Mouse (Mus musculus) midbrain, embryonic 16.5 days (tissue): Measurements from ENCODE around the gene Npas2. TPM values are rescaled to one million over a fixed set of nuclear protein-coding genes. Genes with fewer than 3 reads are reported as not detected.

Source experiments
- ATAC-seq: fragments of 200-750 bp; cut with Nextera tagmentation; 2 replicates; pipeline ENCODE4 v1.8.0; 2017; ENCODE audit warnings: moderate TSS enrichment
- H3K27ac ChIP-seq: fragments of 300-500 bp; sonication (generic); 2 replicates; pipeline ENCODE4 v1.5.1; 2014; ENCODE audit warnings: mild to moderate bottlenecking, low read length, mixed read lengths
- H3K27me3 ChIP-seq: fragments of 300-500 bp; sonication (generic); 2 replicates; pipeline ENCODE4 v1.6.1; 2014; ENCODE audit warnings: low read depth, low read length, mixed read lengths; ENCODE audit not compliant: control insufficient read depth, insufficient read depth
- H3K36me3 ChIP-seq: fragments of 300-500 bp; sonication (generic); 2 replicates; pipeline ENCODE4 v1.6.1; 2014; ENCODE audit warnings: mild to moderate bottlenecking, low read length, moderate library complexity, mixed read lengths; ENCODE audit not compliant: control insufficient read depth, insufficient read depth
- H3K4me1 ChIP-seq: fragments of 300-500 bp; sonication (generic); 2 replicates; pipeline ENCODE4 v1.6.1; 2014; ENCODE audit warnings: mild to moderate bottlenecking, low read length, mixed read lengths; ENCODE audit not compliant: control insufficient read depth, insufficient read depth
- H3K4me2 ChIP-seq: fragments of 300-500 bp; sonication (generic); 2 replicates; pipeline ENCODE4 v1.6.1; 2014; ENCODE audit warnings: mild to moderate bottlenecking, low read length, mixed read lengths
- H3K4me3 ChIP-seq: fragments of 300-500 bp; sonication (generic); 2 replicates; pipeline ENCODE4 v1.5.1; 2014; ENCODE audit warnings: low read depth, mild to moderate bottlenecking, low read length, moderate library complexity, mixed read lengths
- H3K9ac ChIP-seq: fragments of 300-500 bp; sonication (generic); 2 replicates; pipeline ENCODE4 v1.6.1; 2014; ENCODE audit warnings: low read depth, low read length, mixed read lengths
- H3K9me3 ChIP-seq: fragments of 300-500 bp; sonication (generic); replicated peaks from 2 replicates; pipeline ENCODE4 v1.6.1; 2014; ENCODE audit warnings: mild to moderate bottlenecking, low read length, mixed read lengths; ENCODE audit not compliant: control insufficient read depth, poor library complexity, severe bottlenecking
- WGBS: fragments of 180-500 bp; shearing (Covaris S2); extraction: QIAGEN DNeasy Blood & Tissue Kit; methylation state at CpG from one replicate; pipeline ENCODE4 v1.1.7; 2014; 5-methylcytosine and 5-hydroxymethylcytosine counted together
- polyA plus RNA-seq: library from polyadenylated mRNA; unstranded; fragments of >200 nt; fragmentation: Nextera tagmentation; extraction: Ambion mirVana; gene quantifications from 2 replicates; pipeline ENCODE4 v1.2.1, GENCODE M21; 2015

Gene Npas2
- 0.54 and 0.71 TPM in 2 replicates for polyA plus RNA-seq

DNA sequence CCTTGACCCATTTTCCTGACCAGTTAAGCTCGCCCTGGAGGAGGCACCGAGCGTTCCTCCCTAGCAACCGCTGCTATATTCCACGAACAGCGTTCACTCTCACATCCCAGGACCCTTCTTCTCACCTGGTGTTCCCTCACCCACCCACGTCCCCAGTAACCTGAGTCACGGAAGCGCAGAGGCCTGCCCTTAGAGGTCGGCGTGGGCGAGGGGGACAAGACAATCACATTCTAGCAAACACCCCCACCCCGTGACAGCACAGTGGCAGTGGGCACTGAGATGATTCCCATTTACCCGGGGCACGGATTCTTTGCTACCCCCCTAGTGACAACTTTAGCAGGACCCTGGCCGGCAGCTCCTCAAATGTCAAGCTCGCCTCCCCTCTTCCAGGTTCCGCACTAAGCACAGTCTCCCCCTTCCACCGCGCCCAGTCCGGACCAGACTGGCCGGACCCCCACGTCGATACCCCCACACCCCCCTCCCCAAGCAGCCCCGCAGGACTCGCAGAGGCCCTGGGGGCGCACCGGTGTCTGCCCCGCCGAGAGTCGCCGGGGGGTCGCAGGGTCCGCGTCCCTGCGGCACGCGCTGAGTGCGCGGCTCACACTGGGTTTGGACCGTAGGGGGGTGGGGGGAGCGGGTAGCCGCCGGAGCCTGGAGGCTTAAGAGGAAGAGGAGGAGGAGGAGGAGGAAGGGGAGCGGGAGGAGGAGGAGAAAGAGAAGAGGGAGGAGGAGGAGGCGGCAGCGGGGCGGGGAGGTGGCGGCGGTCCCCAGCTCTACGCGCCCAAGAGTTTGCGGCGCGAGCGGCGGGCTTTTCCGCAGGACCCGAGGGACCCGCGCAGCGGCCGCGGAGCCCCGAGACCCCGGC is at the start of gene Npas2:
Gene Npas2, plus strand, starts transcription at position 735 of the 865 bp plus-strand sequence.
- Histone ChIP-seq H3K27ac (0 out of 2 replicates have a peak within 1 kb of the TSS, but pooled peaks have one; percentile 17), H3K9ac (peak within 1 kb of the TSS; percentile 78), H3K36me3 (no peaks in the 10 kb centered on the region), H3K4me3 (peak within 1 kb of the TSS; percentile 78), H3K4me1 (peaks cover 21% of the 10 kb centered on the region), H3K4me2 (peak within 1 kb of the TSS; percentile 100), H3K9me3 (no peaks in the 10 kb centered on the region), H3K27me3 (peaks cover 27% of the 10 kb centered on the region)
- WGBS = under 1% methylated on average over 42 of the region's 66 CpGs
- peak; percentile 39 for ATAC-seq

- no peak overlapping the region for H3K9ac ChIP-seq
- H3K27me3 ChIP-seq = no peaks in the 10 kb centered on the region
- 93% methylated on average over 4 of the region's 4 CpGs for WGBS
- no peak overlapping the region for H3K4me2 ChIP-seq
- no peaks in the 10 kb centered on the region for H3K9me3 ChIP-seq
- H3K4me3 ChIP-seq = no peak overlapping the region
- H3K27ac ChIP-seq = no peak overlapping the region
- H3K4me1 ChIP-seq = no peaks in the 10 kb centered on the region
- no peaks in the 10 kb centered on the region for H3K36me3 ChIP-seq
- ATAC-seq = no peak
These were observed 36.8 kb upstream of the Npas2 start for GRCm38 (mm10) chr1:39156778-39157177.

DNA sequence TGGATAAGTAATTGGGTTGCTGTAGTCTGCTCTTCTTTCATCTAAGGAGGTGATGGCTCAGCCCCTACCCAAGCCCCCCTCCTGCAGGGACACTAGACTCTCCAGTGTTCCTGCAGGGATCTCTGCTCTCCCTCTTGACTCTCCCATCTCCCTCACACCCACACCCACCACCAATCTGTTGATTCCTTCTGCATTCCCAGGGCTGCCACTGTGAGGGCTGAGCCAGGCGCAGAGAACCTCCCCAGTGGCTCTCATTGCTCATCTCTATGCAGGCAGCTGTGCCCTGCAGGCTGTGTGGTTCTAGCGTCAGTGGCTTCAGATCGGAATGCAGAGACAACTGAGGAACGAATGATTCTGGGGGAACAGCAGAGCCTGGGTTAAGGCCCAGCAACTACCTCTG is 33.4 kb upstream of the Npas2 start:
- ATAC-seq = no peak
- Histone ChIP-seq H3K4me1 (no peaks in the 10 kb centered on the region), H3K9me3 (no peaks in the 10 kb centered on the region), H3K9ac (no peak overlapping the region), H3K36me3 (no peaks in the 10 kb centered on the region), H3K4me3 (no peak overlapping the region), H3K4me2 (no peak overlapping the region), H3K27ac (no peak overlapping the region), H3K27me3 (no peaks in the 10 kb centered on the region)
- 66% methylated on average over 4 of the region's 4 CpGs for WGBS

DNA sequence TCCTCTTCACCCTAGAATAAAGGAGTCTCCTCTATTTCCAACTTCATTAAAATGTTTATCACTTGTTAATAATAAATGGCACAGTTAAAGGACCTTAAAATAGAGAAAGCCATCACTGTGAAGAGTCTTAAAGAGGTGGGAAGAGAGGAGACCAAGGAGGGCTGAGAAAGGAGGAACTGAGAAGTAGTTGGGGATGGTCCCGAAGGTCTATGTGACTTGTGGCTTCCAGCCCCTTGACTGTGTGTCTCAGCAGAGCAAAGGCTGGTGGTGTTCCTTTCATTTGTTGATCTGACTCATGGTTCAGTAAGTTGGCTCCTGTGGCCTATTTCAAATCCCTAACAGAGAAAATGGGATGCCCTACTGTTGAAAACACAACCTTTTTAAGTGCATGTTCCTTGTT is 30.5 kb upstream of the Npas2 start:
- no peaks in the 10 kb centered on the region for H3K36me3 ChIP-seq
- no peak overlapping the region for H3K4me3 ChIP-seq
- H3K27me3 ChIP-seq = no peaks in the 10 kb centered on the region
- H3K27ac ChIP-seq = no peak overlapping the region
- no peak overlapping the region for H3K9ac ChIP-seq
- H3K4me2 ChIP-seq = no peak overlapping the region
- no peak for ATAC-seq
- no peaks in the 10 kb centered on the region for H3K4me1 ChIP-seq
- 92% methylated on average over 1 of the region's 1 CpGs for WGBS
- no peaks in the 10 kb centered on the region for H3K9me3 ChIP-seq

DNA sequence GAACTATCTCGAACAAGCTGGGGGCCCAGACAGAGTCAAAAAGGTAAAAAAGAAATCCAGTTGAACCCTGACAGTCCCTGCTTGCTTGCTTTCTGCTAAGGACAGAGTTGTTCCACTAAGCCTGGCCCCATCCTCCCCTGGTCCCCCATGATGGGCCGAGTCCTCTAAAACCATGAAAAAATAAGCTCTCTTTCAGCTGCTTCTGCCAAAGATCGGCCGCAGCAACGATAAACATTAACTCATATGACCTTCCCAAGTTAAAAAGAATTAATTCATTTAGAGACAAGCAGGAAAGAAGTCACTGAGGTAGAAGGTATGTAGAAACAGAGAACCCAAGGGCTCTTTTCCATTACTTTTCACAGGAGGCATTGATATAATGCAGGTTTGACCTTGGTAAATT is 16.8 kb upstream of the Npas2 start:
- Histone ChIP-seq H3K9me3 (no peaks in the 10 kb centered on the region), H3K9ac (no peak overlapping the region), H3K4me1 (no peaks in the 10 kb centered on the region), H3K36me3 (no peaks in the 10 kb centered on the region), H3K27ac (no peak overlapping the region), H3K27me3 (no peaks in the 10 kb centered on the region), H3K4me2 (no peak overlapping the region), H3K4me3 (no peak overlapping the region)
- ATAC-seq = no peak
- 94% methylated on average over 5 of the region's 5 CpGs for WGBS

GRCm38 (mm10) chr1:39177211-39177610 is 16.3 kb upstream of the Npas2 start:
- Histone ChIP-seq H3K9me3 (no peaks in the 10 kb centered on the region), H3K4me1 (no peaks in the 10 kb centered on the region), H3K27ac (no peak overlapping the region), H3K4me3 (no peak overlapping the region), H3K4me2 (no peak overlapping the region), H3K27me3 (no peaks in the 10 kb centered on the region), H3K36me3 (no peaks in the 10 kb centered on the region), H3K9ac (no peak overlapping the region)
- no peak for ATAC-seq
- 86% methylated on average over 14 of the region's 14 CpGs for WGBS

- ATAC-seq = no peak
- Histone ChIP-seq H3K4me3 (no peak overlapping the region), H3K27me3 (no peaks in the 10 kb centered on the region), H3K4me1 (no peaks in the 10 kb centered on the region), H3K9me3 (no peaks in the 10 kb centered on the region), H3K27ac (no peak overlapping the region), H3K9ac (no peak overlapping the region), H3K4me2 (no peak overlapping the region), H3K36me3 (no peaks in the 10 kb centered on the region)
- WGBS = 94% methylated on average over 11 of the region's 11 CpGs
These were observed 13.7 kb upstream of the Npas2 start for GRCm38 (mm10) chr1:39179806-39180205.

DNA sequence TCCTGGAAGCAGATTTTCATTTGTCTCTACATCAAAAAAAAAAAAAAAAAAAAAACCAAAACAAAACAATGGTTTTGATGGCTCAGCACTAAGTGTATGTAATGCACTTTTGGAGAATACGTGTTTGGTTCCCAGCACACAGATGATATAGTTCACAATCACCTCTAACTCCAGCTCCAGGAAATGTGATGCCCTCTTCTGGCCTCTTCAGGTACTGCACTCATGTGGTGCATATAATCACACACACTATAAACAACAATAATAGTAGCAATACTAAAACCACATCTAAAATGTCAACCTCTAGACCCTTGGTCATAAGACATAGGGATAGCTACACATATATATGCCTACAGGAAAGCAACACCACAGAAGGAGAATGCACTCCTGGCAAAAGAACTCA is 13.0 kb upstream of the Npas2 start:
- H3K36me3 ChIP-seq = no peaks in the 10 kb centered on the region
- no peak overlapping the region for H3K27ac ChIP-seq
- no peaks in the 10 kb centered on the region for H3K9me3 ChIP-seq
- no peak overlapping the region for H3K9ac ChIP-seq
- no peak overlapping the region for H3K4me3 ChIP-seq
- no peaks in the 10 kb centered on the region for H3K4me1 ChIP-seq
- ATAC-seq = no peak
- no peak overlapping the region for H3K4me2 ChIP-seq
- WGBS = 96% methylated on average over 1 of the region's 1 CpGs
- H3K27me3 ChIP-seq = no peaks in the 10 kb centered on the region

DNA sequence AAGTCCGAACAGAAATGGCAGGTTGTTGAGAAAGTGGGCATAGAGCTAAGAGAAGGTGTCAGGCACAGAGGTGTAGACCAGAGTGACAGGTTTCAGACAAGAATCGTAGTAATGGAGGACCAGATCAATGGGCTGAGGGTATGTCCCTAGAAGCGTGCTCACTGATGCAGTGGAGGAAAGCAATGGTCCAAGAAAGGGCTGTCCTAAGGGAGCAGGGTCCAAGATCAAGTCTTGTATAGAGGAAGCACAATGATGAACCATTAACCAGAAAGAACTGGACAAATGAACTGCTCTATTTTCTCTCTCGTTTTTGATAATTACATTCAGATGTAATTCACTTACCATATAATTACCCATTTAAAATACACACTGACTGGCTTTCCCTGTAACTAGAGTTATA is 11.6 kb upstream of the Npas2 start:
- Histone ChIP-seq H3K4me1 (no peaks in the 10 kb centered on the region), H3K27ac (no peak overlapping the region), H3K9me3 (no peaks in the 10 kb centered on the region), H3K36me3 (no peaks in the 10 kb centered on the region), H3K27me3 (no peaks in the 10 kb centered on the region), H3K4me3 (no peak overlapping the region), H3K9ac (no peak overlapping the region), H3K4me2 (no peak overlapping the region)
- WGBS = 83% methylated on average over 4 of the region's 4 CpGs
- ATAC-seq = no peak
